Mouse (Mus musculus) limb, embryonic 14.5 days (tissue): ENCODE measurements around the gene G430095P16Rik. TPM values are rescaled to one million over a fixed set of nuclear protein-coding genes. Genes with fewer than 3 reads are reported as not detected.
A peak's percentile ranks its signal among the peaks of the same experiment; 100 is the strongest.

Source experiments
- ATAC-seq: fragments of 200-750 bp; cut with Nextera tagmentation; 2 replicates; pipeline ENCODE4 v1.8.0; 2017; ENCODE audit warnings: low read depth, moderate number of reproducible peaks, moderate TSS enrichment; ENCODE audit not compliant: low FRiP score
- DNase-seq: peaks from one replicate; pipeline ENCODE4 v3.0.0-alpha.2; 2015; ENCODE audit warnings: low spot score
- H3K27ac ChIP-seq: fragments of 300-500 bp; sonication (generic); replicated peaks from 2 replicates; pipeline ENCODE4 v1.5.1; 2014; ENCODE audit warnings: low read depth, mild to moderate bottlenecking, low read length, moderate library complexity, mixed read lengths
- H3K27me3 ChIP-seq: fragments of 300-500 bp; sonication (generic); 2 replicates; pipeline ENCODE4 v1.6.1; 2014; ENCODE audit warnings: low read length, mixed read lengths; ENCODE audit not compliant: control insufficient read depth, insufficient read depth
- H3K36me3 ChIP-seq: fragments of 300-500 bp; sonication (generic); 2 replicates; pipeline ENCODE4 v1.6.1; 2014; ENCODE audit warnings: mild to moderate bottlenecking, low read length, moderate library complexity, mixed read lengths; ENCODE audit not compliant: control insufficient read depth, insufficient read depth
- H3K4me1 ChIP-seq: fragments of 300-500 bp; sonication (generic); 2 replicates; pipeline ENCODE4 v1.6.1; 2014; ENCODE audit warnings: antibody characterized with exemption, low read length, mixed read lengths; ENCODE audit not compliant: control insufficient read depth, insufficient read depth
- H3K4me2 ChIP-seq: fragments of 300-500 bp; sonication (generic); replicated peaks from 2 replicates; pipeline ENCODE4 v1.6.1; 2014; ENCODE audit warnings: low read depth, mild to moderate bottlenecking, low read length, moderate library complexity; ENCODE audit not compliant: severe bottlenecking
- H3K4me3 ChIP-seq: fragments of 300-500 bp; sonication (generic); replicated peaks from 2 replicates; pipeline ENCODE4 v1.5.1; 2014; ENCODE audit warnings: low read length
- H3K9ac ChIP-seq: fragments of 300-500 bp; sonication (generic); 2 replicates; pipeline ENCODE4 v1.6.1; 2014; ENCODE audit warnings: mild to moderate bottlenecking, low read depth, low read length, moderate library complexity; ENCODE audit not compliant: severe bottlenecking
- H3K9me3 ChIP-seq: fragments of 300-500 bp; sonication (generic); 2 replicates; pipeline ENCODE4 v1.6.1; 2016; ENCODE audit warnings: low read length; ENCODE audit not compliant: control insufficient read depth
- POLR2A ChIP-seq: fragments of 200-500 bp; IDR thresholded peaks from 2 replicates; pipeline ENCODE4 v1.8.0; 2012; ENCODE audit warnings: inconsistent platforms, mild to moderate bottlenecking, moderate library complexity, borderline replicate concordance; ENCODE audit not compliant: insufficient read depth, insufficient read length; ENCODE audit errors: extremely low read depth
- WGBS: fragments of 180-500 bp; shearing (Covaris S2); extraction: QIAGEN DNeasy Blood & Tissue Kit; methylation state at CpG from one replicate; pipeline ENCODE4 v1.1.7; 2014; 5-methylcytosine and 5-hydroxymethylcytosine counted together
- polyA plus RNA-seq, 2 experiments: library from polyadenylated mRNA; depleted of rRNA in 1 of 2; stranded (reverse) in 1 of 2; unstranded in 1 of 2; fragments of >200 nt; fragmentation: Nextera tagmentation in 1 of 2; extraction: Ambion mirVana in 1 of 2; gene quantifications; 2 replicates each; pipeline versions ENCODE4 v1.2.1 to v1.2.3; 2012 to 2014

The G430095P16Rik gene
- polyA plus RNA-seq, 2 experiments: 4.3 to 5.7 TPM

DNA sequence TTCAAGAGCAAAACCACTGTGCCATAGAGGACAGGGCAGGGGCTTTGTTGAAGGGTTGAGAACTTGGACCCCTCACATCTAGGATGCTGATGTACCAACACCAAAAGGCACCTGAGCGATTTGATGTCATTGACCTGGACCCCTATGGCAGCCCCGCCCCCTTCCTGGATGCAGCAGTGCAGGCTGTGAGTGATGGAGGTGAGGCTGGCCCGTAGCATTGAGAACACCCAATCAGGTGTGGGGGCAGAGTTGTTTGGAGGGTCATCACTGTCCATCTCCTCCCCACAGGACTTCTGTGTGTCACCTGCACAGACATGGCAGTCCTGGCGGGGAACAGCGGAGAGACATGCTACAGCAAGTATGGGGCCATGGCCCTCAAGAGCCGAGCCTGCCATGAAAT is 27.7 kb upstream of the G430095P16Rik start:
- Histone ChIP-seq H3K4me3 (no peak overlapping the region), H3K27ac (no peak overlapping the region), H3K27me3 (no peaks in the 10 kb centered on the region), H3K9ac (no peak overlapping the region), H3K36me3 (peaks cover 73% of the 10 kb centered on the region), H3K9me3 (no peaks in the 10 kb centered on the region), H3K4me1 (peaks cover 11% of the 10 kb centered on the region; the same call in 1 of the 2 replicates), H3K4me2 (no peak overlapping the region)
- ATAC-seq (no peak), DNase-seq (no peak)
- TF ChIP-seq POLR2A: no peak
- WGBS: 85% methylated on average over 6 of the region's 6 CpGs

DNA sequence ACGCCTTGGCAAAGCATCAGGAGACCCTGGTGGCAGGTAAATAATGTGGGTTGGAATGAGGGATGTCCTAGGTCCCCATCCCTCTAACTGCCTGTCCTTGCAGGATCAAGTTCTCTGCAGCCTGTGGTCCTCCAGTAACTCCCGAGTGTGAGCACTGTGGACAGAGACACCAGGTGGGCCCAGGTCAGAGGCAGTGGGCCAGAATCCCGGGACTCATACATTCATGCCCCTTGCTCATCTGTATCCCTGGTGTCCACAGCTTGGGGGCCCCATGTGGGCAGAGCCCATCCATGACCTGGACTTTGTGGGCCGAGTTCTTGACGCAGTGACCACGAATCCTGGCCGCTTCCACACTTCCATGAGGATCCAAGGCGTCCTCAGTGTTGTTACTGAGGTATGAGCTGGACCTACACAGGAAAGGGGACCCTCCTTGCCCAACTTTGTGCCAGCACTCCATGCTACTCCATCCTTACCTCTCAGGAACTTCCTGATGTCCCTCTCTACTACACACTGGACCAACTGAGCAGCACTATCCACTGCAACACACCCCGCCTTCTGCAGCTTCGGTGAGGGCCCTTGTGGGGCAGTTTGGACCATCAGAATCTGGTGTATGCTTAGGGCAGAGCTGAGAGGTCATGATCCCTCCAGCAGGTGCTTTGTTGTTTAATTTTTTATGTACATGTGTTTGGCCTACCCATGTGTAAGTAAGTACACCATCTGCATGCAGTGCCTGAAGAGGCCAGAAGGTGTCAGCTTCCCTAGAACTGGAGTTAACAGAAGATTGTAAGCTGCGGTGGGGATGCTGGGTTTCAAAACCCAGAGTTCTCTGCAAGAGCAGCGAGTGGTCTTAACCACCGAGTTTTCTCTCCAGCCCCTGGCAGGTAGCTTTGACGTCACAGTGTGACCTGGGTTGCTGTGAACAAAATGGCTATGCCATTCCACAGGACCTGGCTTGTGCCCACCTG is 25.4 kb upstream of the G430095P16Rik start:
- H3K36me3 ChIP-seq: peaks cover 59% of the 10 kb centered on the region
- no peak overlapping the region for H3K4me3 ChIP-seq
- peaks cover 17% of the 10 kb centered on the region; the same call in 1 of the 2 replicates for H3K4me1 ChIP-seq
- H3K9me3 ChIP-seq: no peaks in the 10 kb centered on the region
- ATAC-seq (no peak), DNase-seq (no peak)
- no peak overlapping the region for H3K9ac ChIP-seq
- no peak overlapping the region for H3K27ac ChIP-seq
- no peak overlapping the region for H3K4me2 ChIP-seq
- WGBS: 87% methylated on average over 14 of the region's 14 CpGs
- peaks cover 6% of the 10 kb centered on the region; the same call in 1 of the 2 replicates for H3K27me3 ChIP-seq
- no peak for TF ChIP-seq POLR2A

DNA sequence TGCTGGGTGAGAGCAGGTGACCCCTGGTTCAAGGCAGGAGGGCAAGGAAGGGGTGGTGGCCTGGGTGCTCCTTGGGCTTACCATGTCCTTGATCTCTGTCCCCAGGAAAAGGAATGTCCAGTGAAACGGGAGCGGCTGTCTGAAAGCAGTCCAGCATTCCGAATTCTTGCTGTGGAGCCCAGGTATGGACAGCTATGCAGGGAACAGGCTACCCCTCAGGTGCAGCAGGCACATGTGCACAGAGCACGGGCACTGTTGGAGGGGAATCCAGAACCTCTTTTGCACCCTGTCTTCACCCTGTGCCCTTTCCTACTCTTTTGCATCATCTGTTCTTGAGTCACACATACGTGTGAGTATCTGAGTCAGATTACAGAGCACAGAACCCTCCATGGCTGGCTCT is 24.5 kb upstream of the G430095P16Rik start:
- Histone ChIP-seq H3K36me3 (peaks cover 52% of the 10 kb centered on the region), H3K4me1 (peaks cover 17% of the 10 kb centered on the region; the same call in 1 of the 2 replicates), H3K27me3 (peaks cover 12% of the 10 kb centered on the region; the same call in 1 of the 2 replicates), H3K9ac (no peak overlapping the region), H3K27ac (no peak overlapping the region), H3K4me3 (no peak overlapping the region), H3K9me3 (no peaks in the 10 kb centered on the region), H3K4me2 (no peak overlapping the region)
- ATAC-seq: no peak
- no peak for DNase-seq
- no peak for TF ChIP-seq POLR2A
- WGBS: 92% methylated on average over 5 of the region's 5 CpGs

DNA sequence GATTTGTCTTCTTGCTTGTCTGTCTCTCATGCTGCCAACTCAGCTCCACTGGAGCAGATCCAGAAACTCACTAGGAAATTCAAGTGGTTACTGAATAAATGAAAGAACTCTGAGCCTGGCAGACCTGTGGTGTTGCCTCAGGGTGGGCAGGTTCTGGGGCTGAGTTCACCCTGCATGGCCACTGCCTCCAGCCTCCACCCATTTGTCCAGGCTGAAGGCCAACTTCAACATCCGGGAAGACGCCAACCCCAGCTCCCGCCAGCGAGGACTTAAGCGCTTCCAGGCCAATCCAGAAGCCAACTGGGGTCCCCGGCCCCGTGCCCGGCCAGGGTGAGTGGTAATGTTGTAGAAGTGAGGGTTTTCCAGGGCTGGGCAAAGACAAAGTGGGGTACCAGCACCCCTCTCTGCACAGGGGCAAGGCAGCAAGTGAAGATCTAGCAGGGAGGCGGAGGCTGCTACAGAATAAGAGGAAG is 23.8 kb upstream of the G430095P16Rik start:
- WGBS: 80% methylated on average over 9 of the region's 9 CpGs
- Histone ChIP-seq H3K4me2 (no peak overlapping the region), H3K27ac (no peak overlapping the region), H3K4me1 (peaks cover 17% of the 10 kb centered on the region; the same call in 1 of the 2 replicates), H3K9me3 (no peaks in the 10 kb centered on the region), H3K4me3 (no peak overlapping the region), H3K9ac (no peak overlapping the region), H3K36me3 (peaks cover 52% of the 10 kb centered on the region), H3K27me3 (peaks cover 19% of the 10 kb centered on the region)
- ATAC-seq (no peak), DNase-seq (no peak)
- no peak for TF ChIP-seq POLR2A

DNA sequence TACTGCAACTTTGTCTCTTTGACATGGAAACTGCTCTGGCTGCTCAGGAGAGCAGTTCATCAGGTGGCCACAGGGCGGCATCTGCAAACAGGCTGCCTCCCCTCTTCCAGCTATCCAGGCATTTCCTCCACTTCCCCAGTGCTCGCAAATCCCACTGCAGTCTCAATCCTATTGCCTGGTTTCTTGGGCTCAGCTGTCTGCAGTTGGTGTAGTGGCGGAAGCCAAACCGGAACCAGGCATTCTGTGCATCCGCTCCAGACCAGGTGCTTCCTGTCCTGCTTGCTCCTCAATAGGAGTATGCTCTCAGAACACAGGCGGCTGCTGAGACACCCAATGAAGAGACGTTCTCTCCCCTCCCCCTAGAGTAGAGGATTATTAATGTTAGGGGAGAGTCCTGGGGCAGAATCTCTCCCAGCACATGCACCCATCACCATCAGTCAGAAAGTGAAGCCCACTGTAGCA is 22.9 kb upstream of the G430095P16Rik start:
- no peak overlapping the region for H3K4me2 ChIP-seq
- peaks cover 24% of the 10 kb centered on the region for H3K4me1 ChIP-seq
- 39% methylated on average over 7 of the region's 7 CpGs for WGBS
- H3K9me3 ChIP-seq: no peaks in the 10 kb centered on the region
- peaks cover 52% of the 10 kb centered on the region for H3K36me3 ChIP-seq
- H3K27me3 ChIP-seq: peaks cover 24% of the 10 kb centered on the region
- TF ChIP-seq POLR2A: no peak
- DNase-seq: peak; percentile 69
- peak overlapping the region; percentile 48; the same call in 1 of the 2 replicates for H3K27ac ChIP-seq
- no peak overlapping the region for H3K9ac ChIP-seq
- no peak overlapping the region for H3K4me3 ChIP-seq
- peak; percentile 10 for ATAC-seq
